Mouse (Mus musculus): ENCODE data around the gene Gzmm.

- TF ChIP-seq CTCF (IDR thresholded peaks at IDR 0.05; ENCODE audit: low read depth) (peak; percentile 72), EP300 (IDR thresholded peaks at IDR 0.05; ENCODE audit: low read depth) (no peak)
Measured at GRCm38 (mm10) chr10:79732500-79732899, 43.7 kb downstream of the Gzmm start.
